Mouse (Mus musculus) forebrain, embryonic 16.5 days (tissue): Measurements from ENCODE around the gene Marf1. TPM values are rescaled to one million over a fixed set of nuclear protein-coding genes. Genes with fewer than 3 reads are reported as not detected.

Source experiments
- ATAC-seq: fragments of 200-750 bp; cut with Nextera tagmentation; 2 replicates; pipeline ENCODE4 v1.8.0; 2017; ENCODE audit warnings: mild to moderate bottlenecking, moderate library complexity
- H3K27ac ChIP-seq: fragments of 300-500 bp; sonication (generic); 2 replicates; pipeline ENCODE4 v1.5.1; 2014; ENCODE audit warnings: low read length, control low read depth
- H3K27me3 ChIP-seq: fragments of 300-500 bp; sonication (generic); replicated peaks from 2 replicates; pipeline ENCODE4 v1.6.1; 2014; ENCODE audit warnings: low read length; ENCODE audit not compliant: control insufficient read depth, insufficient read depth
- H3K36me3 ChIP-seq: fragments of 300-500 bp; sonication (generic); 2 replicates; pipeline ENCODE4 v1.6.1; 2014; ENCODE audit not compliant: control insufficient read depth, insufficient read depth
- H3K4me1 ChIP-seq: fragments of 300-500 bp; sonication (generic); replicated peaks from 2 replicates; pipeline ENCODE4 v1.6.1; 2014; ENCODE audit warnings: low read length; ENCODE audit not compliant: control insufficient read depth, insufficient read depth
- H3K4me2 ChIP-seq: fragments of 300-500 bp; sonication (generic); 2 replicates; pipeline ENCODE4 v1.6.1; 2014; ENCODE audit warnings: mild to moderate bottlenecking, low read length, control low read depth
- H3K4me3 ChIP-seq: fragments of 300-500 bp; sonication (generic); replicated peaks from 2 replicates; pipeline ENCODE4 v1.5.1; 2014; ENCODE audit warnings: mild to moderate bottlenecking, low read length, control low read depth
- H3K9ac ChIP-seq: fragments of 300-500 bp; sonication (generic); replicated peaks from 2 replicates; pipeline ENCODE4 v1.6.1; 2014; ENCODE audit warnings: low read depth, low read length, control low read depth
- H3K9me3 ChIP-seq: fragments of 300-500 bp; sonication (generic); 2 replicates; pipeline ENCODE4 v1.6.1; 2016; ENCODE audit warnings: low read length; ENCODE audit not compliant: control insufficient read depth
- WGBS: fragments of 180-500 bp; shearing (Covaris S2); extraction: QIAGEN DNeasy Blood & Tissue Kit; methylation state at CpG from one replicate; pipeline ENCODE4 v1.1.7; 2014; 5-methylcytosine and 5-hydroxymethylcytosine counted together
- microRNA counts: library from miRNA; unstranded; fragments of <30 nt; microRNA quantifications from one replicate; lab custom pipeline; 2016
- microRNA-seq: library from miRNA; unstranded; fragments of <30 nt; microRNA quantifications from one replicate; pipeline ENCODE4, GENCODE M21; 2017
- polyA plus RNA-seq: library from polyadenylated mRNA; unstranded; fragments of >200 nt; fragmentation: Nextera tagmentation; extraction: Ambion mirVana; gene quantifications from 2 replicates; pipeline ENCODE4 v1.2.1, GENCODE M21; 2015

The Marf1 gene
- polyA plus RNA-seq, 1 experiment from 2014 or later, result 21.9 TPM

- Histone ChIP-seq H3K4me2 (no peak overlapping the region), H3K4me1 (peaks cover 8% of the 10 kb centered on the region), H3K4me3 (no peak overlapping the region), H3K9ac (no peak overlapping the region), H3K36me3 (no peaks in the 10 kb centered on the region; the same call in 1 of the 2 replicates), H3K27me3 (no peaks in the 10 kb centered on the region), H3K27ac (no peak overlapping the region), H3K9me3 (no peaks in the 10 kb centered on the region)
- WGBS, result 93% methylated on average over 5 of the region's 5 CpGs
- no peak for ATAC-seq
These were observed 103.3 kb downstream of the Marf1 start for GRCm38 (mm10) chr16:14059869-14060268.

MicroRNAs within 50 kb of the gene (microRNA counts, 519-probe panel; counts per million panel counts)
- microRNA mmu-miR-484 (lab: Ali Mortazavi, UCI), result 2,781 counts per million, percentile 72 among the panel's probes with 10 or more counts

Small RNA genes lying within 50 kb of the gene (microRNA-seq; reads per million reads assigned to microRNA genes)
- gene Gm27671, result not detected
- 3,253 reads per million, percentile 87 among the genes with 10 or more reads in this experiment for gene Mir484

Other genes with a start within 250 kb of the Marf1 start
- 138 and 163 TPM in 2 replicates for gene 2900011O08Rik, start 176.7 kb downstream of the Marf1 start, polyA plus RNA-seq
- 0.41 and 0.56 TPM in 2 replicates for gene Ifitm7, start 176.5 kb downstream of the Marf1 start, polyA plus RNA-seq
- gene Nde1, start 76 bp downstream of the Marf1 start, polyA plus RNA-seq, result 50.6 and 61.3 TPM in 2 replicates
- 0.43 and 0.56 TPM in 2 replicates for gene Myh11, start 128.0 kb upstream of the Marf1 start, polyA plus RNA-seq
- 206 and 213 TPM in 2 replicates for gene Fopnl, start 154.1 kb upstream of the Marf1 start, polyA plus RNA-seq
- gene Abcc1, start 198.2 kb upstream of the Marf1 start, polyA plus RNA-seq, result 11.3 and 11.6 TPM in 2 replicates